Mouse (Mus musculus): Measurements from ENCODE around the gene Pikfyve. TPM values are rescaled to one million over a fixed set of nuclear protein-coding genes. Genes with fewer than 3 reads are reported as not detected.

The Pikfyve gene
- total RNA-seq, 2 experiments from 2014 or later: 6.4 TPM

DNA sequence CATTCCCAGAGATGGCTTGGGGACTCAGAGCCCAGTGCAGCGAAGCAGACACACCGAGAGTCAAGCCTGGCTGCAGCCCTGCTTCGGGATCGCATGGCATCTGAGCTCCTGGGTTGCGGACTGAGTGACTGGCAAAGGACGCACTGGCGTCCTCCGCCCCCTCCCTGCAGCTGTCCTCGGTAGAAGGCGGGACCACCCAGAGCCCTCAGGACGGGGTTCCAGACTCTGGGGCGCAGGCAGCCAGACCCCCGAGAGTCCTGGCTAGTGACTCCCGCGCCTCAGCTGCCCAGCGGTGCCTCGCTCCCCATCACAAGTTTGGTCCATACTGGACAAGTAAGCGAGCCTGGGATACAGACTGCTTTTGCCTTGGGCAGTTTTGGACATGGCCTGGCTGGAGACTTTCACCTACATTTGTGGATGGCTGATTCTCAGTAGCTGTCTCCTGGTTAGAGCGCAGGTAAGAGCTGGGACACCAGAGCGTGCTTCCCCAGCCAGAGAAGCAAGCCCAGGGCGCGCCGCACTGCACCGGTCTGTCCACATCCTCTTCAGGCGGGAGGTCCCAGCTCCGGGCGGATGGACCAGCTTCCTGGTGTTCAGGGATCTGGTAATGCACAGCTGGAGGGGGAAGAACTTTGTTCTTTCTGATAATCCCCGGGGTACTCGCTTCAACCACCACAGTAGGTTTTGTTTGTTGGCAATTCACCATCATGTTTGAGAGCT lies 124.9 kb downstream of the Pikfyve start:
- DNase-seq: no peak
- intact Hi-C loops (cut with DNase I): no loop called here

DNA sequence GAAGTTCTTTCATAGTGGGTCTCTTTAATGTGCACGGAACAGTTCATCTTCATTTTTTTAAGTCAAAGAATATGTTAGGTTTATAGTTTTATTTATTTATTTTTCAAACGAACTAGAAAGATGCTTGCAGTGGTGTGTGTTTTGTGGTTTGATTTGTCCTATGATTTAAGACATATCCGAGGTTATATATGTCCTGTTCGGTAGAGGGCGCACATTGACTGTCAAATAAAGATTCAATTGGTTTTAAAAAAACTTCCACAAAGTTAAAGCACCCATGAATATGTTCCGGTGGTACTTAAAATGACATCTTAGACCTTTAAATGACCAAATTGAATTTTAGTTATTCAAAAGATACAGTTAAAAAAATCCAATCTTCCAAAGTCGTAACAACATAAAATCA lies 125.6 kb downstream of the Pikfyve start:
- intact Hi-C loops (cut with DNase I): no loop called here
- no peak for DNase-seq

- intact Hi-C loops (cut with DNase I): no loop called here
- no peak for DNase-seq
Measured at GRCm38 (mm10) chr1:65312896-65313295, 126.4 kb downstream of the Pikfyve start.

DNA sequence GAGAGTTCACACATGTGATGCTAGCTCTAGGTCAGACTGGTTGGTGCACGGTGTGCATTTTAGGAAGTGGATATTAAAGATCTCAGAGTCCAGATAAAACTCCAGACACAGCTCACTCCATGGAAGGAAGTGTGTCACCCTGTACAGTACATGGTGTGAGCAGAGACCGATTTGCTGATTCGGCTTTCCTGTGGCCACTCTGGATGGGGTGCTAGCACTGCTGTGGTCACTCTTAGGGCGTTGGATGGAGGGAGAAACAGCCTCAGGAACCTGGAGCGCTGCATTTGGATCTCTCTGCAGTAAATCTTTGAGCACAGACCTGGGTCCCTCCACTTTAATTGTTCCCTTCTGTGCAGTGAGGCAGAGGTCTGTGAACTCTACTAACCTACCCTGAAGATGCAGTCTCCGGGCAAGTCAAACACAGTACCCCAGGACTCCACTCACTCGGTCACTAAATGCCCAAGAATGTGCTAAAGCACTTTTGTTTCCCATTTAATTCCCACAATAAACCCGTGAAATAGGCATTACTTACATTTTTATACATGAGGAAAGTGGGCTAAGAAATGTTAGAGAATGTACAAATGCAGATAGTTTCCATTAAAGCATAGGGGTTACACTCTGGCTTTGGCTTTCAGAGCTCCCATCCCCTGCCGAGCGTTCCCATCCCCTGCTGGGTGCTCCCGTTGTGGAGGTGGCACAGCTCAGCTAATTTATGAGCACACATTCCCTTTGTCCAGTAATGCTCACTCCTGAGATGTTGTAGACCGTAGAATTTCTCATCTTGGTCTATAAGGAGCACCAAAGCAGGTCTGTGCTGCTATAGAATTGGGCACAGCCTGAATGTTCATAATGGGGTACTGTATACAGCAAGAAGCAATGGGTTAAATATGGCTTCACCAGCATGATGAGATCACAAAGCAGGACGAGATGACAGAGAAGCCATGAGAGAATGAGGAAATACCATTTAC lies 127.9 kb downstream of the Pikfyve start:
- intact Hi-C loops (cut with DNase I): no loop called here
- no peak for DNase-seq

GRCm38 (mm10) chr1:65315022-65315407 lies 128.5 kb downstream of the Pikfyve start:
- no peak for DNase-seq
- intact Hi-C loops (cut with DNase I): no loop called here

Other genes with a start within 250 kb of the Pikfyve start
- gene Plekhm3, start 229.9 kb upstream of the Pikfyve start, total RNA-seq (2021): 1 to 10 TPM; 4.7 to 6.7 TPM
- gene Akr1cl, start 153.9 kb upstream of the Pikfyve start, total RNA-seq (2021): not detected
- not detected for gene Cryge, start 135.5 kb upstream of the Pikfyve start, total RNA-seq (2021)
- gene Crygd, start 123.2 kb upstream of the Pikfyve start, total RNA-seq (2021): not detected
- gene Crygc, start 113.0 kb upstream of the Pikfyve start, total RNA-seq (2021): not detected
- not detected for gene Crygb, start 104.4 kb upstream of the Pikfyve start, total RNA-seq (2021)
- not detected for gene Cryga, start 83.3 kb upstream of the Pikfyve start, total RNA-seq (2021)
- gene Gm28845, start 67.1 kb upstream of the Pikfyve start, total RNA-seq (2021): not detected
- not detected for gene D630023F18Rik, start 63.5 kb upstream of the Pikfyve start, total RNA-seq (2021)
- 10 to 100 TPM; 21.2 to 36.7 TPM for gene Idh1, start 183 bp upstream of the Pikfyve start, total RNA-seq (2021)
- not detected for gene Pth2r, start 95.4 kb downstream of the Pikfyve start, total RNA-seq (2021)